Mouse (Mus musculus) liver, embryonic 14.5 days (tissue): Measurements from ENCODE around the gene Abca1.

Experiments used
- CTCF ChIP-seq: IDR thresholded peaks from 2 replicates; pipeline ENCODE4 v1.5.1; 2016; ENCODE audit warnings: antibody characterized with exemption, low read depth, control low read depth
- EP300 ChIP-seq: IDR thresholded peaks from 2 replicates; pipeline ENCODE4 v1.6.1; 2016; ENCODE audit warnings: antibody characterized with exemption, low read depth

DNA sequence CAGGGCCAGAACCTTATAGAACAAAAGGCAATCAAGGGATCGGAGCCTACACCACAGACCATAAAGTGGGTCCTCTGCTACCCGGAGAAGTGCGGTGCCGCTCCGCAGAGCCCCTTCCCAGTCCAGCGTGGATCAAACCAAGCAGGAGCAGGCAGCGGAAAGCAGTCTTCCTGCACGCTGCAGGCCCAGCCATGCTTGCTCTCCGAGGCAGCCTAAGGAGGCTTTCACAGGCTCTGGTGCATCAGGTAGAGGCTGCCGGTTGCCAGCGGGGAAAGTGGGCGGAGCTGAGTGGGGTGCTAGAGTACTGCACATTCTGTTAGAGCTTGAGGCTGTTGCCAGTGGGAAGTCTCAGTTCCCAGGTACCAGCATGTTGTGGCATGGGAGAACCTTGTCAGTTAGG, 170.4 kb downstream of the Abca1 start, which contains the start of gene Nipsnap3a:
- TF ChIP-seq CTCF (no peak), EP300 (no peak)
